In genomic region chrX:168122806-168123588, GRCm38 (mm10) we compare ENCODE assay signal across 8 mouse cellular contexts.
DNase-seq lines count a peak whose midpoint lies in the region; ATAC-seq and TF ChIP-seq lines count a peak whose summit lies in the region.

No protein-coding gene starts in this region.

- H3K4me3 ChIP-seq in embryonic fibroblast, embryonic 13.5 days (ENCODE audit: insufficient read depth, low read length): peak overlapping the region; percentile 44
- peak overlapping the region; percentile 45 for H3K4me3 ChIP-seq in midbrain, embryonic 14.5 days (replicated peaks; ENCODE audit: low read depth, low read length)

- H3K9ac ChIP-seq in midbrain, embryonic 14.5 days (replicated peaks; ENCODE audit: low read length): peak overlapping the region; percentile 60

- H3K9me3 ChIP-seq in midbrain, embryonic 14.5 days (ENCODE audit: control insufficient read depth, low read length): no peaks in the 10 kb centered on the region

- no peak for TF ChIP-seq POLR2A in embryonic fibroblast, embryonic 13.5 days (IDR thresholded peaks at IDR 0.05; ENCODE audit: low read depth, low read length)

- H3K4me1 ChIP-seq in embryonic fibroblast, embryonic 13.5 days (ENCODE audit: control insufficient read depth, insufficient read depth, low read length): no peaks in the 10 kb centered on the region
- H3K4me1 ChIP-seq in midbrain, embryonic 14.5 days (ENCODE audit: control insufficient read depth, insufficient read depth, low read length): no peaks in the 10 kb centered on the region

- WGBS in midbrain, embryonic 14.5 days: 16% methylated on average over 39 of the region's 42 CpGs

- no peak for TF ChIP-seq CTCF in embryonic fibroblast, embryonic 13.5 days (IDR thresholded peaks at IDR 0.05; ENCODE audit: borderline replicate concordance, insufficient read depth, low read length)

- DNase-seq in left cerebral cortex, adult 18-20 months (ENCODE audit: low spot score in 2 of 2): peak; percentile 34 to 51
- no peak for DNase-seq in left cerebral cortex, adult 11 months (ENCODE audit: low spot score)
- DNase-seq in adrenal gland, postnatal 4 days (ENCODE audit: low spot score in 2 of 2): peak; percentile 4 to 12
- DNase-seq in kidney, postnatal 4 days: peak; percentile 25 to 59
- DNase-seq in midbrain, embryonic 14.5 days: peak; percentile 54
- DNase-seq in natural killer cell, adult 2 months (ENCODE audit: low spot score in 2 of 2): no peak
- DNase-seq in gastrocnemius, adult 8-10 months (ENCODE audit: low spot score in 2 of 2): no peak

- peak overlapping the region; percentile 70 for H3K4me2 ChIP-seq in midbrain, embryonic 14.5 days (ENCODE audit: low read length)

- no peak overlapping the region for H3K27ac ChIP-seq in embryonic fibroblast, embryonic 13.5 days (ENCODE audit: insufficient read depth, low read length)
- H3K27ac ChIP-seq in midbrain, embryonic 14.5 days (replicated peaks; ENCODE audit: low read depth, low read length): 0 out of 2 replicates have a peak overlapping the region, but pooled peaks have one; percentile 26

- peak; percentile 84 for ATAC-seq in midbrain, embryonic 14.5 days (ENCODE audit: low FRiP score, low TSS enrichment)

- H3K36me3 ChIP-seq in midbrain, embryonic 14.5 days (ENCODE audit: control insufficient read depth, insufficient read depth, low read length): no peaks in the 10 kb centered on the region

- H3K27me3 ChIP-seq in midbrain, embryonic 14.5 days (ENCODE audit: control insufficient read depth, insufficient read depth, low read length): peaks cover 15% of the 10 kb centered on the region; the same call in 1 of the 2 replicates

Comparison
In these comparisons a context has a peak if more than half of its experiments do, and no peak if none do; other contexts are left out.
1. DNase-seq: peak in left cerebral cortex, adult 18-20 months (2 of 2), adrenal gland, postnatal 4 days (2 of 2), kidney, postnatal 4 days (2 of 2) and midbrain, embryonic 14.5 days (single experiment); none in left cerebral cortex, adult 11 months (single experiment), natural killer cell, adult 2 months (0 of 2) and gastrocnemius, adult 8-10 months (0 of 2).